Mouse (Mus musculus) stomach, postnatal 0 days (tissue): ENCODE results near the gene Itga9. TPM values are rescaled to one million over a fixed set of nuclear protein-coding genes. Genes with fewer than 3 reads are reported as not detected.

Experiments
- ATAC-seq: fragments of 200-750 bp; cut with Nextera tagmentation; 2 replicates; pipeline ENCODE4 v1.8.0; 2017; ENCODE audit not compliant: low FRiP score, low TSS enrichment
- DNase-seq: peaks from one replicate; pipeline ENCODE4 v3.0.0-alpha.2; 2016; ENCODE audit warnings: low spot score
- H3K27ac ChIP-seq: fragments of 300-500 bp; sonication (generic); replicated peaks from 2 replicates; pipeline ENCODE4 v1.5.1; 2014; ENCODE audit warnings: mild to moderate bottlenecking, control low read depth
- H3K27me3 ChIP-seq: fragments of 300-500 bp; sonication (generic); 2 replicates; pipeline ENCODE4 v1.6.1; 2014; ENCODE audit warnings: low read length; ENCODE audit not compliant: control insufficient read depth, insufficient read depth
- H3K36me3 ChIP-seq: fragments of 300-500 bp; sonication (generic); 2 replicates; pipeline ENCODE4 v1.6.1; 2014; ENCODE audit warnings: low read length, mixed read lengths; ENCODE audit not compliant: control insufficient read depth, insufficient read depth
- H3K4me1 ChIP-seq: fragments of 300-500 bp; sonication (generic); replicated peaks from 2 replicates; pipeline ENCODE4 v1.6.1; 2014; ENCODE audit warnings: antibody characterized with exemption; ENCODE audit not compliant: control insufficient read depth, insufficient read depth
- H3K4me2 ChIP-seq: fragments of 300-500 bp; sonication (generic); replicated peaks from 2 replicates; pipeline ENCODE4 v1.6.1; 2014; ENCODE audit warnings: low read depth, mild to moderate bottlenecking, control low read depth, moderate library complexity
- H3K4me3 ChIP-seq: fragments of 300-500 bp; sonication (generic); 2 replicates; pipeline ENCODE4 v1.5.1; 2014; ENCODE audit warnings: low read depth, low read length, control low read depth
- H3K9ac ChIP-seq: fragments of 300-500 bp; sonication (generic); 2 replicates; pipeline ENCODE4 v1.6.1; 2014; ENCODE audit warnings: mild to moderate bottlenecking, low read length, control low read depth, mixed read lengths
- H3K9me3 ChIP-seq: fragments of 300-500 bp; sonication (generic); 2 replicates; pipeline ENCODE4 v1.6.1; 2016; ENCODE audit warnings: low read length; ENCODE audit not compliant: control insufficient read depth
- CTCF ChIP-seq: IDR thresholded peaks from 2 replicates; pipeline ENCODE4 v1.5.1; 2016; ENCODE audit warnings: antibody characterized with exemption, low read depth, mild to moderate bottlenecking, moderate library complexity
- EP300 ChIP-seq: optimal IDR thresholded peaks from 2 replicates; pipeline ENCODE3; 2016; ENCODE audit warnings: antibody characterized with exemption
- WGBS: fragments of 180-500 bp; shearing (Covaris S2); extraction: QIAGEN DNeasy Blood & Tissue Kit; methylation state at CpG from one replicate; pipeline ENCODE4 v1.1.7; 2014; 5-methylcytosine and 5-hydroxymethylcytosine counted together
- polyA plus RNA-seq: library from polyadenylated mRNA; unstranded; fragments of >200 nt; fragmentation: Nextera tagmentation; extraction: Ambion mirVana; gene quantifications from 2 replicates; pipeline ENCODE4 v1.2.1, GENCODE M21; 2015

Itga9 gene
- polyA plus RNA-seq, 1 experiment from 2014 or later: 5.3 TPM

GRCm38 (mm10) chr9:118814461-118814860 lies 208.0 kb downstream of the Itga9 start:
- H3K27ac ChIP-seq: no peak overlapping the region
- H3K4me2 ChIP-seq: no peak overlapping the region
- 44% methylated on average over 8 of the region's 8 CpGs for WGBS
- H3K36me3 ChIP-seq: no peaks in the 10 kb centered on the region
- H3K4me1 ChIP-seq: no peaks in the 10 kb centered on the region
- H3K9me3 ChIP-seq: no peaks in the 10 kb centered on the region
- no peak overlapping the region for H3K4me3 ChIP-seq
- no peak overlapping the region for H3K9ac ChIP-seq
- no peaks in the 10 kb centered on the region for H3K27me3 ChIP-seq
- TF ChIP-seq EP300: no peak
- DNase-seq (no peak), ATAC-seq (no peak)

GRCm38 (mm10) chr9:118815543-118815942 lies 209.1 kb downstream of the Itga9 start:
- H3K27me3 ChIP-seq: no peaks in the 10 kb centered on the region
- H3K9me3 ChIP-seq: no peaks in the 10 kb centered on the region
- no peak for ATAC-seq
- H3K4me1 ChIP-seq: no peaks in the 10 kb centered on the region
- DNase-seq: no peak
- no peaks in the 10 kb centered on the region for H3K36me3 ChIP-seq
- H3K4me3 ChIP-seq: no peak overlapping the region
- H3K4me2 ChIP-seq: no peak overlapping the region
- H3K27ac ChIP-seq: no peak overlapping the region
- H3K9ac ChIP-seq: no peak overlapping the region
- WGBS: 97% methylated on average over 8 of the region's 8 CpGs
- no peak for TF ChIP-seq EP300
- TF ChIP-seq CTCF: peak; percentile 50

DNA sequence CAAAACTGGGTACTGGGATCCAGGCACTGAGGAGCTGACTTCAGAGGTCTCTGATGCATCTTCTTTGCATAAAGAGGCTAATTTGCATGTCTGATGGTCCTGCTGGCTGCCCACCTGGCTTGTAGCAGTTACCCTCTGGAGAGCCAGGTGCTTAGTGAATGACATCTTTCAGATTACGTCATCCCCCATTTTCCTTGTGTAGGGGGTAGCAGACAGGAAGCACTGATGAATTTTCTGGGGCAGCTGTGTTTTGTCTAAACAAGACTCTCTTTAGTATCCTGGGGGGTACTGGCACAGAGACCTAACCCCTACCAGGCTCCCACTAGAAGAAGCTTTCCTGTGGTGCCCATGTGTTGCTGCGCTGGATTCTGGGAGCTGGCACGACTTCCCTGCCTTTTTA lies 212.0 kb downstream of the Itga9 start:
- Histone ChIP-seq H3K36me3 (no peaks in the 10 kb centered on the region), H3K9me3 (no peaks in the 10 kb centered on the region), H3K27me3 (no peaks in the 10 kb centered on the region), H3K9ac (no peak overlapping the region), H3K4me3 (no peak overlapping the region), H3K4me2 (no peak overlapping the region), H3K27ac (no peak overlapping the region), H3K4me1 (no peaks in the 10 kb centered on the region)
- no peak for ATAC-seq
- no peak for DNase-seq
- no peak for TF ChIP-seq EP300
- no peak for TF ChIP-seq CTCF
- WGBS: 60% methylated on average over 3 of the region's 3 CpGs

DNA sequence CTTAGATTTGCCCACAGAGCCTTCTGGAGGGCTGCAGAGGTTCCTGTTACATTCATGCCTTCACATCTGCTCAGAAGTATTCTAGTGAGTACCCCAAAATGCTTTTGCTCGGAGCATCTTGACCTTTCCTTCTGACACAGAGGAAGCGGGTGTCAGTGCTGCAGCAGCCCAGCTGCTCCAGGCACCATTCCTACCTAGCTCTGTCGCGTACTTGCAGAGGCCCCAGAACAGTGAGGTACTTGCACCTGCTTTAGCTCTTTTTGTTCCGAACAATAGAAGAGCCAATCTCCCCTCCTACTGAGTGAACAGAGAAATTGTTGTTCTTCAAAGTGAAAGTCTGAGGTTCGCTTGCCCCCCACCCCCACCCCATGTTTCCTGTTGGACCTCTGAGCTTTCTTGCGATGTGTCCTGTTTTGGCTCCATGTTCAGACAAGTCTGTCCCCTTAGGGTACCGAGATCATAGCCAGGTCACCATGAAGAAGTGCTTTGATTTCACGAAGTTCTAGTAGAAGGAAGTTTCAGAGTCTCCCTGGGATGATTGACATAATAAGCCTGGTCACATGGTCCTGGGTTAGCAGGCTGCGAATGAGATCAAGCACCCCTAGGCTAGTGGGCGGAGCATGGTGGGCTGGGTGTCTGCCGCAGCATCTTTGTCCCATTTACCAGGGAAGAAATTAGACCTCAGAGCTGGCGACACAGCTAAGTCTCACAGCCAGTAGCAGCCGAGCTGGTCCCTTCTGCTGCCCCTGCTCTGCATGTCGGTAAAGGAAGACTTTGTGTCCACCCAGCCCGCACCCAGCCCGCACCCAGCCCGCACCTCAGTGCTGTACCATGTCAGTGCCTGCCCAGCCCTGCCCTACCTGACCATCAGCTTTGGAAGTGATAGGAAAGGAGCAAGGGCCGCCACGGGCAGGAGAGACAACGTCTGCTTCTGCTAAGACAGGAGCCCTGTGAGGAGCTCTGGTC lies 215.0 kb downstream of the Itga9 start:
- Histone ChIP-seq H3K4me3 (no peak overlapping the region), H3K36me3 (no peaks in the 10 kb centered on the region), H3K4me1 (no peaks in the 10 kb centered on the region), H3K27me3 (no peaks in the 10 kb centered on the region), H3K9me3 (no peaks in the 10 kb centered on the region), H3K27ac (no peak overlapping the region), H3K9ac (no peak overlapping the region), H3K4me2 (peak overlapping the region; percentile 31; the same call in 1 of the 2 replicates)
- DNase-seq: peak; percentile 28
- ATAC-seq: peak; percentile 45; the same call in 1 of the 2 replicates
- TF ChIP-seq CTCF (no peak), EP300 (no peak)
- 48% methylated on average over 21 of the region's 21 CpGs for WGBS

DNA sequence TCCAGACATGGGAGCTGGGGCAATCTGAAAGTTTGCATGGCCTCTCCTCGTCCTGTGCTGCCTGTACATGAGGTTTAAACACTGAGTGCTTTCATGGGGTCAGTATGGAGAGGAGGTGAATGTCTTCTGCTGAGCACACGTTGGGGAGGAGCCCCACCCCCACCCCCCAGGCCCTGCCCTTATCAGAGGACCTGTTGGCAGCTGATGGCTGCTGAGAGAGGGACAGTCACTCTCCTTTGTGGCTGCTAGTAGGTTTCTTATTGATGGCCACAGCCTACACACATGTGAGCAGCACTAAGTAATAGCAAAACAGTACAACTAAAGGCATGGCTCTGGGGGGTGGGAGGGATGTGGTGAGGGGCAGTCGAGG lies 215.7 kb downstream of the Itga9 start:
- ATAC-seq (0 out of 2 replicates have a peak, but pooled peaks have one; percentile 8), DNase-seq (no peak)
- peak overlapping the region; percentile 31; the same call in 1 of the 2 replicates for H3K4me2 ChIP-seq
- H3K4me1 ChIP-seq: no peaks in the 10 kb centered on the region
- no peak overlapping the region for H3K9ac ChIP-seq
- WGBS: 52% methylated on average over 3 of the region's 3 CpGs
- no peaks in the 10 kb centered on the region for H3K36me3 ChIP-seq
- no peak overlapping the region for H3K4me3 ChIP-seq
- H3K9me3 ChIP-seq: no peaks in the 10 kb centered on the region
- H3K27ac ChIP-seq: no peak overlapping the region
- TF ChIP-seq CTCF: no peak
- no peak for TF ChIP-seq EP300
- no peaks in the 10 kb centered on the region for H3K27me3 ChIP-seq

DNA sequence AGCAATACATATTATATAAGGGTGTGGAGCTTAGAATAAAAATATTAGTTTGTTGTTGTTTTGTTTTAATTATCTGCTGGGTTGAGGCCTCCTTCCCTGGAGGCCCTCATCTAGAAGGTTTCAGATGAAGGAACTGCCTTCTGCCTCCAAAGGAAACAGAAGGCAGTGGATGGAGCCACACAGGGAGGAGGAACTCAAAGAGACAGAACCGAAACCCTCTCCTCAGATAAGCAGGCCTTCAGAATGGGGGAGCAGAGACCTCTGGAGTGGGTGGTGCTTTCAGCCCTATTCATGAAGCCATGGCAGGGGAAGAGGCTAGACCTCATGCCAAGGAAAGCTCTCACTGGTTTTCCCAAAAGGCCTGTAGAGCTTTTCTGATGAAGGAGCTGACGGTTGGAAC lies 216.1 kb downstream of the Itga9 start:
- H3K27ac ChIP-seq: no peak overlapping the region
- WGBS: 90% methylated on average over 2 of the region's 2 CpGs
- no peaks in the 10 kb centered on the region for H3K4me1 ChIP-seq
- no peak overlapping the region for H3K4me3 ChIP-seq
- no peaks in the 10 kb centered on the region for H3K36me3 ChIP-seq
- ATAC-seq (no peak), DNase-seq (no peak)
- H3K9ac ChIP-seq: no peak overlapping the region
- TF ChIP-seq EP300 (no peak), CTCF (no peak)
- H3K27me3 ChIP-seq: no peaks in the 10 kb centered on the region
- no peaks in the 10 kb centered on the region for H3K9me3 ChIP-seq
- H3K4me2 ChIP-seq: no peak overlapping the region
